Mouse (Mus musculus): ENCODE measurements around the gene Osbp2. TPM values are rescaled to one million over a fixed set of nuclear protein-coding genes. Genes with fewer than 3 reads are reported as not detected.

Osbp2 gene
- not detected for total RNA-seq (2023)

GRCm38 (mm10) chr11:3863454-3864112 is at the start of gene Osbp2:
TSS of gene Osbp2 (minus strand) at chr11:3863903.

GRCm38 (mm10) chr11:3894406-3895281 is 30.9 kb upstream of the Osbp2 start, which contains the start of the genes 4921536K21Rik and Dusp18:
TSS of gene 4921536K21Rik (minus strand) at chr11:3895098.
TSS of gene Dusp18 (plus strand) at chr11:3895240.

Other genes starting within 250 kb of the Osbp2 start
- gene Morc2a, start 214.7 kb downstream of the Osbp2 start, total RNA-seq (2023) = 63.9 TPM
- not detected for gene 4921536K21Rik, start 31.2 kb upstream of the Osbp2 start, total RNA-seq (2023)
- 2.8 TPM for gene Dusp18, start 31.3 kb upstream of the Osbp2 start, total RNA-seq (2023)
- 1.7 TPM for gene Slc35e4, start 50.8 kb upstream of the Osbp2 start, total RNA-seq (2023)
- 10.8 TPM for gene Tcn2, start 68.3 kb upstream of the Osbp2 start, total RNA-seq (2023)
- gene Pes1, start 100.1 kb upstream of the Osbp2 start, total RNA-seq (2023) = 78.1 TPM
- gene 4930556J24Rik, start 112.9 kb upstream of the Osbp2 start, total RNA-seq (2023) = not detected
- gene Gal3st1, start 119.7 kb upstream of the Osbp2 start, total RNA-seq (2023) = not detected
- not detected for gene Sec14l4, start 167.6 kb upstream of the Osbp2 start, total RNA-seq (2023)
- gene Sec14l3, start 200.9 kb upstream of the Osbp2 start, total RNA-seq (2023) = not detected
- 2.6 TPM for gene Mtfp1, start 231.5 kb upstream of the Osbp2 start, total RNA-seq (2023)